Mouse (Mus musculus) heart, adult 2 months (tissue): ENCODE measurements around the gene Mrpl10. TPM values are rescaled to one million over a fixed set of nuclear protein-coding genes. Genes with fewer than 3 reads are reported as not detected.

Source experiments
- DNase-seq, 2 experiments: peaks; one replicate each; pipeline ENCODE4 v3.0.0; 2021
- H3K27ac ChIP-seq: fragments of 200-600 bp; 2 replicates; pipeline ENCODE4 v1.8.1; 2022
- H3K27me3 ChIP-seq: fragments of 200-500 bp; 2 replicates; pipeline ENCODE4 v1.6.1; 2012; ENCODE audit warnings: mild to moderate bottlenecking, low read length, inconsistent platforms, mixed read lengths; ENCODE audit not compliant: control insufficient read depth, insufficient read depth
- H3K36me3 ChIP-seq: fragments of 200-500 bp; 2 replicates; pipeline ENCODE4 v1.6.1; 2012; ENCODE audit warnings: low read length, inconsistent platforms; ENCODE audit not compliant: control insufficient read depth, insufficient read depth
- H3K4me1 ChIP-seq: fragments of 200-500 bp; 2 replicates; pipeline ENCODE4 v1.6.1; 2011; ENCODE audit warnings: low read length; ENCODE audit not compliant: control insufficient read depth, insufficient read depth
- H3K4me3 ChIP-seq: fragments of 200-600 bp; 2 replicates; pipeline ENCODE4 v1.8.1; 2022
- H3K79me2 ChIP-seq: fragments of 200-500 bp; replicated peaks from 2 replicates; pipeline ENCODE4 v1.6.1; 2012; ENCODE audit warnings: mild to moderate bottlenecking, inconsistent platforms, low read length, moderate library complexity, mixed read lengths; ENCODE audit not compliant: control insufficient read depth, insufficient read depth
- H3K9ac ChIP-seq: fragments of 200-500 bp; 2 replicates; pipeline ENCODE4 v1.6.1; 2012; ENCODE audit warnings: low read depth, mild to moderate bottlenecking, control low read depth, inconsistent platforms, low read length, mixed read lengths
- CTCF ChIP-seq: fragments of 200-600 bp; IDR thresholded peaks from 2 replicates; pipeline ENCODE4 v1.8.1; 2022; ENCODE audit warnings: antibody characterized with exemption, mild to moderate bottlenecking, moderate library complexity
- EP300 ChIP-seq: fragments of 200-500 bp; IDR thresholded peaks from 2 replicates; pipeline ENCODE4 v1.6.1; 2011; ENCODE audit warnings: low read depth, low read length, control low read depth; ENCODE audit not compliant: insufficient read depth
- POLR2A ChIP-seq: fragments of 200-500 bp; IDR thresholded peaks from 2 replicates; pipeline ENCODE4 v1.6.1; 2011; ENCODE audit warnings: mild to moderate bottlenecking, low read depth, low read length, control low read depth; ENCODE audit not compliant: insufficient read depth
- WGBS: fragments of 180-500 bp; shearing (Covaris S2); methylation state at CpG from one replicate; pipeline ENCODE4 v1.1.7; 2018; 5-methylcytosine and 5-hydroxymethylcytosine counted together
- intact Hi-C: fragments of 180-260 bp; cut with DNase I; formaldehyde crosslinking; loops from one replicate; pipeline ENCODE4 v1.15.1; 2025
- microRNA-seq, 2 experiments: library from miRNA; unstranded; fragments of <30 nt; microRNA quantifications; one replicate each; pipeline ENCODE4 v1.2.0; 2021
- polyA plus RNA-seq: library from polyadenylated mRNA; depleted of rRNA; stranded (reverse); fragments of >200 nt; gene quantifications from 2 replicates; pipeline ENCODE4 v1.2.3, GENCODE M21; 2012; rRNA removed
- total RNA-seq, 2 experiments: library from RNA; stranded (reverse); gene quantifications; 2 replicates each; pipeline ENCODE4 v1.2.3; 2021

The Mrpl10 gene
- total and polyA plus RNA-seq, 3 experiments, result 76.4 to 91.4 (median 87.2) TPM

DNA sequence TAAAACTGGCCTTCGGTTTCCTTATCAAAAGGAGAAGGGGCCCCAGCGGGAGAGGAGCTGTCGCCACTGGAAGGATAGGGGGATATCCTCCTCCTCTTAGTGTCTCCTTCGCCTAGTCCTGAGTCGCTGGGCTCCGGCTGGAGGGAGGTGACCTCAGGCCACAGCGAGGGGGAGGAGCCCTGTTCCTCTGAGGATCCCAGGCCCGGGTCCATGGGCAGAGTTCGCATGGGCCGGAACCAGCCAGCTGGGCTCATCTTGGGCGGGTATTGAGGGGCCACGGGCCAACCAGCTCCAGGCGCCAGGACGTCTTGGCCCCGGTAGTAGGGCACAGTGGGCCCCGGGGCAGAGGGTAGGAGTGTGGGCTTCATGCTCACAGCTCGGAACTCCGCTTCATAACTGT, 57.4 kb downstream of the Mrpl10 start:
- DNase-seq, result peak; percentile 55 to 56
- Histone ChIP-seq H3K27ac (no peak overlapping the region), H3K27me3 (peaks cover 2% of the 10 kb centered on the region; the same call in 1 of the 2 replicates), H3K4me1 (peaks cover 2% of the 10 kb centered on the region), H3K4me3 (peak overlapping the region; percentile 22), H3K9ac (peak overlapping the region; percentile 43), H3K79me2 (no peaks in the 10 kb centered on the region), H3K36me3 (no peaks in the 10 kb centered on the region)
- intact Hi-C loops, result no loop called here
- no peak for TF ChIP-seq POLR2A
- no peak for TF ChIP-seq CTCF
- TF ChIP-seq EP300, result no peak
- WGBS, result 9% methylated on average over 18 of the region's 18 CpGs

Small RNAs within 50 kb of the gene (microRNA-seq; reads per million reads assigned to microRNA genes)
- 1.9 to 2.8 reads per million in 2 experiments for gene Mir8103

Other genes with a start within 250 kb of the Mrpl10 start
- 100 to 1,000 TPM; 395 to 436 TPM for gene Nfe2l1, start 211.6 kb upstream of the Mrpl10 start, total RNA-seq
- gene Nfe2l1, start 211.6 kb upstream of the Mrpl10 start, polyA plus RNA-seq, result 397 and 529 TPM in 2 replicates
- gene Copz2, start 191.7 kb upstream of the Mrpl10 start, total RNA-seq, result 10 to 100 TPM; 35.0 to 36.9 TPM
- gene Copz2, start 191.7 kb upstream of the Mrpl10 start, polyA plus RNA-seq, result 55.0 and 76.6 TPM in 2 replicates
- 10 to 100 TPM; 17.4 to 25.2 TPM for gene Cdk5rap3, start 125.1 kb upstream of the Mrpl10 start, total RNA-seq
- gene Cdk5rap3, start 125.1 kb upstream of the Mrpl10 start, polyA plus RNA-seq, result 13.8 and 17.5 TPM in 2 replicates
- 1 to 10 TPM in 1 of 2 experiments, under 1 TPM in 1; 0.93 to 2.1 TPM for gene Prr15l, start 113.5 kb upstream of the Mrpl10 start, total RNA-seq
- 0.70 and 2.5 TPM in 2 replicates for gene Prr15l, start 113.5 kb upstream of the Mrpl10 start, polyA plus RNA-seq
- gene Pnpo, start 97.6 kb upstream of the Mrpl10 start, total RNA-seq, result 10 to 100 TPM; 12.9 to 13.0 TPM
- 21.3 and 22.0 TPM in 2 replicates for gene Pnpo, start 97.6 kb upstream of the Mrpl10 start, polyA plus RNA-seq
- gene Sp2, start 58.6 kb upstream of the Mrpl10 start, total RNA-seq, result 10 to 100 TPM; 10.4 to 12.4 TPM
- gene Sp2, start 58.6 kb upstream of the Mrpl10 start, polyA plus RNA-seq, result 10.3 and 12.3 TPM in 2 replicates
- under 1 TPM; 0.11 to 0.21 TPM for gene Sp6, start 28.2 kb upstream of the Mrpl10 start, total RNA-seq
- gene Sp6, start 28.2 kb upstream of the Mrpl10 start, polyA plus RNA-seq, result 0.21 and 0.23 TPM in 2 replicates
- gene Scrn2, start 11.6 kb upstream of the Mrpl10 start, total RNA-seq, result 10 to 100 TPM; 12.6 TPM
- gene Scrn2, start 11.6 kb upstream of the Mrpl10 start, polyA plus RNA-seq, result 13.0 and 16.3 TPM in 2 replicates
- under 1 TPM in 1 of 2 experiments, not detected in 1; 0.18 TPM for gene Lrrc46, start 153 bp upstream of the Mrpl10 start, total RNA-seq
- 0.50 and 1.0 TPM in 2 replicates for gene Lrrc46, start 153 bp upstream of the Mrpl10 start, polyA plus RNA-seq
- 1 to 10 TPM; 4.1 to 4.4 TPM for gene Osbpl7, start 9.1 kb downstream of the Mrpl10 start, total RNA-seq
- gene Osbpl7, start 9.1 kb downstream of the Mrpl10 start, polyA plus RNA-seq, result 5.0 and 7.0 TPM in 2 replicates
- gene Tbx21, start 73.8 kb downstream of the Mrpl10 start, total RNA-seq, result not detected
- 0.15 and 0.45 TPM in 2 replicates for gene Tbx21, start 73.8 kb downstream of the Mrpl10 start, polyA plus RNA-seq
- gene Tbkbp1, start 109.9 kb downstream of the Mrpl10 start, total RNA-seq, result 10 to 100 TPM; 12.1 to 12.2 TPM
- 13.5 and 14.1 TPM in 2 replicates for gene Tbkbp1, start 109.9 kb downstream of the Mrpl10 start, polyA plus RNA-seq
- 10 to 100 TPM; 71.7 to 80.8 TPM for gene Kpnb1, start 146.3 kb downstream of the Mrpl10 start, total RNA-seq
- 22.1 and 43.5 TPM in 2 replicates for gene Kpnb1, start 146.3 kb downstream of the Mrpl10 start, polyA plus RNA-seq
- gene Npepps, start 239.1 kb downstream of the Mrpl10 start, total RNA-seq, result 10 to 100 TPM; 77.7 to 80.1 TPM
- 24.1 and 38.2 TPM in 2 replicates for gene Npepps, start 239.1 kb downstream of the Mrpl10 start, polyA plus RNA-seq